Mouse (Mus musculus): ENCODE data around the gene Bcar3.

Bcar3 gene

DNA sequence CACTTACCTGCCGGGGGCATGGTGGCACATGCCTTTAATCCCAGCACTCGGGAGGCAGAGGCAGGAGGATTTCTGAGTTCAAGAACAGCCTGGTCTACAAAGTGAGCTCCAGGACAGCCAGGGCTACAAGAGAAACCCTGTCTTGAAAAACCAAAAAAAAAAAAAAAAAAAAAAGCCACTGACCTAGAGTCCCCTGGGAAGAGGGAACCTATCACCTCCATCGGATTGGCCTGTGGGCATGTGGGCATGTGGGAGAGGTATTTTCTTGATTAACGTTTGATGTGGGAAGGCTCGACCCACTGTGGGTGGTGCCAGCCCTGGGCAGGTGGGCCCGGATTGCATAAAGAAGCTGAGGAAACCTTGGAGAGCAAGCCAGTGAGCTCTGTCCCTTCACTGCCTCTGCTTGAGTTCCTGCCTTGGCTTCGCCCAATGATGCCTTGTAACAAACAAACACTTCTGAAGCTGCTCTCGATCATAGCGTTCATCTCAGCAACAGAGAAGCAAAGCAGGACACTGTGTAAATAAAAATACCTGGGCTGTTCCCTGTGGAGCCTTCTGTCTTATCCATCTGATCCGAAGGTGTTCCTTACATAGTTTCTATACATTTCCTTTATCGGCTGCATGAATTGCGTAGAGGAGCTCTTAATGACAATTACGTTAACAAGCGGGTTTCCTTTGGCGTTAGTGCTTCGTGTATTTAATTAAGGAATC lies 124.8 kb downstream of the Bcar3 start:
- DNase-seq (ENCODE audit: low read depth, low spot score), result no peak

GRCm38 (mm10) chr3:122419610-122420409 lies 125.9 kb downstream of the Bcar3 start:
- peak; percentile 69 for DNase-seq (ENCODE audit: low read depth, low spot score)

- peak; percentile 47 for DNase-seq (ENCODE audit: low read depth, low spot score)
Measured at GRCm38 (mm10) chr3:122420410-122420774, 126.5 kb downstream of the Bcar3 start.

GRCm38 (mm10) chr3:122421042-122421702 lies 127.2 kb downstream of the Bcar3 start:
- DNase-seq (ENCODE audit: low read depth, low spot score), result no peak

DNA sequence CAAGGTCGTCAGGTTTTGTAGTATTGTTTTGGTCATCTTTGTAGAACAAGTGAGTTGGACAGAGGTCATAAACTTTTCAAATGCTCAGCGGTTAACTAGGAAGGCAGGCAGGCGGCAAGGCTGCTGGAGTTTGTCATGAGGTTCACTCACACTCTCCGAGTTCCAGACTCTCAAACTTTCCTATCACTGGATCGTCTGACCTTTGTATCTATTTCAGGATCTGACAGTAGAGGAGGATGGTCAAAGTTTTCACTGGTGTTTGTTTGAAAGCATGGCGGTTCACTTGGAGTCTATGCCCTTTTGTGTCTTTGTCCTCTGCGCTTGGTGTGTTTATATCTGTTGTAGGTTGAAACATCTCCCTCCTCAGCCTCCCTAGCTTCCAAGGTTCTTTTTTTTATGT lies 127.9 kb downstream of the Bcar3 start:
- no peak for DNase-seq (ENCODE audit: low read depth, low spot score)

- no peak for DNase-seq (ENCODE audit: low read depth, low spot score)
Measured at GRCm38 (mm10) chr3:122422276-122422675, 128.3 kb downstream of the Bcar3 start.

- no peak for DNase-seq (ENCODE audit: low read depth, low spot score)
Measured at GRCm38 (mm10) chr3:122423643-122424042, 129.7 kb downstream of the Bcar3 start.

DNA sequence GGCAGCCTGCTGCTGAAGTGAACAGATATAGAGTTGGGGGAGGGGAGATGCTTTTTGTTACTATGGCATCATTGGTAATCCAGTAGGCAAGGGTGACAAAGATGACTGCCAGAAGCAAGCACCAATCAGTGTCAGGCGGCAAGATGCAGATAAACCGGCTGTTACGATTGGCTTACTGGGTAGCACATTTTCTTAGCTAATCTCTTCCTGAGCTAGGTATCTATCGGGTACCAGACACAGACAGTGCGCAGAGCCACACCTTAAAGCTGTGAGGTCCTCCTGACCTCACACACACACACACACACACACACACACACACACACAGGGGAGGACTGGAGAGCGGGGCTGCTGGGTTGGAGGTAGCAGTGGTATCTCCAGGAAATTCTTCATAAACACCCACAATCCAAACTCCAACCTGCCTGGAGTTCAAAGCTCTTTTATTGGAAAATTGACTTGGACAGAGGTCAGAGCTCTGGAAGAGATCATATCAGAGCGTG lies 134.4 kb downstream of the Bcar3 start:
- DNase-seq (ENCODE audit: low read depth, low spot score), result no peak

DNA sequence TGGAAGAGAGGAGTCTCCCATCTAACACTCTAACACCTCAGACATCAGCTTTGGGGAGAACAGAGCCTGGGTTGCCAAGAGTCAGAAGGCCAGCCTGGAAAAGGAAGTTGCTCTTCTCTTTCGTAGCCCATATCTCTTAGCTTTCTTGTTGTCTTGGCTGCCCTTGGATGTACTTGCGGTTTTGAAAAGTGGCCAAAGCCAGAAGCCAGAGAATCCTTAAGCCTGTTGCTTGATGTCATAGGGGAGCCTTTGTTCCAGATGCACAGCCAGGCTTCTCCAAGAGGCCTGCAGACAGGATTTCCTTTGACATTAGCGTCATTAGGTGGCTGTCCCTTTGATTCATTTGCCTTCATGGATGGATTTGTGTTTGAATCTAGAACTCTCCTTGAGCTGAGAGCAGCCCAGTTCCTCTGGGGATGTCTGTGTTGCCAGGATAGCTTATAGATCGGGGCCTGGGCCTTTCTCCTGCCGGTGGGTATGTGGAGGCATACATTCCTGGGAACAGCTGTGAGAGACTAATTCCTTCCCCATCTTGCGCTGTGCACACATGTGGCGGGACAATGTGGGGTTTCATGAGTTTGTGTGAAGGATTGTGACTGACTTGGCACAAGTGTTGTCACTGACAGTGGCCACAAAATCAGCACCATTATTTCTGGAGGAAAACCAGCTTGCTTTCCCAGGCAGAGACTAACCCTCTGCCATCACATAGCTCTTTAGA lies 137.0 kb downstream of the Bcar3 start:
- DNase-seq (ENCODE audit: low read depth, low spot score), result no peak

GRCm38 (mm10) chr3:122432811-122433406 lies 139.0 kb downstream of the Bcar3 start:
- DNase-seq (ENCODE audit: low read depth, low spot score), result no peak

DNA sequence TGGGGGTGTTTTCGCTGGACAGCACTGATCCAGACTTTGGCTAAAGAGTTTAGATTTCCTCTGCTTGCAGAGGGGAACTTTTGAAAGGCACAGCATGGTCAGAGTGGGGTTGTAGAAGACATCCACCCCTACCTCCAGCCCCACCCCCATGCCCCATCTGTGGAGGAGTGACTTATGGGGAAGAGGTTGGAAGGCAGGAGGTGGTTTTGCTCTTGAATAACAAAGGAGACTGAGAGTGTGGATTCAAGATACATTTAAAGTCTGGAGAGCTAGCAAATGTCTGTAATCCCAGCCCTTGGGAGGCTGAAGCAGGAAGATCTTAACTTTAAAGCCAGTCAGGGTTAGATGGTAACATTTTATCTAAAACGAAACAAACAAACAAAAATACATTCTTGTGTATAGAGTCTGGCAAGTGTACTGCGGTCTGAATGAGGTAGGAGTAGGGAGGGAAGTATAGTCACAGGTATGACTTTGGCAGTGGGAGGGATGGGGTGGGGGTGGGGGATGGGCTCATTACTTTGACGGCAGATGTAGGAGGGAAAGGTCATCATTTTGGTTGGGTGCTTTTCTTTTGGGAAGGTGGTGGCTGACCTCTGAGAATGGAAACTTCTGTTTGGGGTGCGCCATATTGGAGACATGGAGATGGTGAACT lies 140.2 kb downstream of the Bcar3 start:
- DNase-seq (ENCODE audit: low read depth, low spot score), result no peak

- no peak for DNase-seq (ENCODE audit: low read depth, low spot score)
Measured at GRCm38 (mm10) chr3:122434983-122435935, 141.3 kb downstream of the Bcar3 start.

DNA sequence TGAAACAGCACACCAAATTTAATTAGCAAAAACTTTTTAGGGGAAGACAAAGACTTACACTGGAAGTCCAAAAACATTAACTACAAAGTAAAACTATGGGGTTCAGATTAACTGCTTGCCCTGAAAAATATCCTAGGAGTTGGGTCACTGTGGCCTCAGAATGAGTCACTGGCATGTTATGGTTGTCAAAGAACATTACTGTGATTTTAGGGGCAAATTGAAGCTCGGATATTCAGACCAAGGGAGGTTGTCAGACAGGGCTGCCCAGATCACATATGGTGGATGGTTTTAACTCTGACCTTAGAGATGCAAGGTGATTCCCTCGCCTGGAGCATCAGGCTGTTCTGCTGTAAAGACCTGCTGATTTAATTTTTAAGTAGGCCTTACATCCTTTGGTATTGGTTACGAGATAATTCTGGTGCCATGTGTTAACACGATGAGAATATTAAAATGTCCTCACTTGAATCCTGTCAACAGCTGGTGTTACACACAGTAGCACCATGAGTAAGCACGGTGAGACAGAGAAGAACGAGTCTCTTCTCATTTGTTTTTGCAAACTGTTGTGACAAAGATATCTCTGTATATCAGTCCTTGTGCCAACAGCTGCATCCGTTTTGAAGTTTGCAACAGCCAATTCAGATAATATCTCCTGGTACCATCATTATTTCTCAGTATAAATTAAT lies 144.3 kb downstream of the Bcar3 start:
- DNase-seq (ENCODE audit: low read depth, low spot score), result no peak

DNA sequence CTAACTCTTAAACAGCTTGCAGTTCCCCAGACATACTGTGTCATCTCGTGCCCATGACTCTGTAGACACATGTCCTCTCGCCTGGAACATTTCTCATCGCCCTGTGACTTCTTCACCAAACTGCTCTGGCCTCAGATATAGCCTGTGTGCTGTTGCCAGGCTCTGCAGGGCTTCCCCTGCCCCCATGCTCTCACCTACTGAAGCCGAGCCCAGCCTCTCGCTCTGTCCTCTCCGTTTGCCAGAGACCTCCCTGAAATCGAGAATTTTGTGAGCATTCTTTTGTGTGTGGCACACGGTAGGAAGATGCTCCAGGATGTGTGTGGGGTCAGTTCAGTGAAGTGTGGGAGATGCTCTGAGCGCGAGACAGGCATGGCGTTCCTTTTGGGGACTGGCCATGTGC lies 151.8 kb downstream of the Bcar3 start:
- no peak for DNase-seq (ENCODE audit: low read depth, low spot score)

- no peak for DNase-seq (ENCODE audit: low read depth, low spot score)
Measured at GRCm38 (mm10) chr3:122446678-122447077, 152.7 kb downstream of the Bcar3 start.

GRCm38 (mm10) chr3:122448196-122448595 lies 154.3 kb downstream of the Bcar3 start:
- no peak for DNase-seq (ENCODE audit: low read depth, low spot score)

DNA sequence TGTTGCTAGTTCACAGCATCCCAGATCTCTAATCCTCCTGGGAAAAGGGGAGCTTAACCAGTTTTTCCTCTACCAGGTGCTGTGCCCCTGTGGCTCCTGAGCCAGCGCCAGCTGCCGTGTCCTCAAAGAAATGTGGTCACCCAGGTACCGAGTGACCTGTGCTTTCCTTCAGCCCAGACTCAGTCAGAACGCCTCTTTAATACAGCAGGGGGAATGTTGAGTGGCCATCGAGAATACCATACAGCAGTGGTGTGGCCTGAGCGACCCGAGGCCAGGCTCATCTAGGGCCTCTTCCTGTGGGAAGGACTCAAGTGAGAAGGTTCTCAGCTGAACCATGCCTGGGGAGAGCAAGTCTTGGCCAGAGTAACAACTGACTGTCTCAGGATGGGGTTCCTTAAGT lies 156.1 kb downstream of the Bcar3 start:
- no peak for DNase-seq (ENCODE audit: low read depth, low spot score)

DNA sequence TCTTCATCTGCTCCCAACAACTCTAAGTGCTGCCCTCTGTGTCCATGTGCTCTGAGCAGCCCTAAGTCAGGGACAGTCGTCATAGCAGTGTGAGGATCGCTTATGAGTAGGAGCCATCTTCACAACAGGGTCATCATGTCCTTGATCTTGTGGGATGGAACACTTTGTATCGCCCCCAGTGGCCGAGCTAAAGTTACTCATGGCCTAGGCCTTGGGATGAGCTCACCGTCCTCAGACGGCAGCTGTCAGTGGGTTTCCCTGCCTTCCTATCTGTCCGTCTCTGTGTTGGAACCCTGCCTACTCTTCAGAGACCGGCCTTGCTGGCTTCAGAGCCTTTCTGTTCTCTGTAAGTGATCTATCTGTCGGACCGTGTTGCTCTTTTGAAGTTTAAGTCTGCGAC lies 159.9 kb downstream of the Bcar3 start:
- DNase-seq (ENCODE audit: low read depth, low spot score), result no peak

DNA sequence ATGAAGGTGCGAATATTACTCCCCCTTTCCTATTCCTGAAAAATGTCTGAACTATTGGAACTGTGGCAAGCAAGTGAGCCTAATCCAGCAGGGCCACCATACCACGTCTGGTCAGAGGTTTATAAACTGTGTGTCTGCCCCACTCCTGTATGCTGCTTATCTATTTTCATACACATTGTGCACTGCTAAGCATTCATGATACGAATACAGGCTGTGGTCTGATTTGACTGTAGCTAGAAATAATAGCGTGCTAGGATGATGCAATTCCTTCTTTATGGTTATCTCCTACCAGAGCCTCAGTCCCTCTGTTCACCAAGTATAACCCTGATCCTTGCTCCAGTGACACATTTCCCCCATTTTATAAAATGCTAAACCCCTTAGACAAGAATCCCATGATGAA lies 162.2 kb downstream of the Bcar3 start:
- DNase-seq (ENCODE audit: low read depth, low spot score), result no peak
